Mouse (Mus musculus): ENCODE data around the gene Nav1.

GRCm38 (mm10) chr1:135644110-135644509 lies 37.0 kb upstream of the Nav1 start:
- TF ChIP-seq EP300 (optimal IDR thresholded peaks at IDR 0.05) (no peak), CTCF (IDR thresholded peaks at IDR 0.05; ENCODE audit: low read depth) (no peak)

Measured in stomach, postnatal 0 days (tissue).